Mouse (Mus musculus) heart, embryonic 12.5 days (tissue): ENCODE data around the gene Hnrnpl. TPM values are rescaled to one million over a fixed set of nuclear protein-coding genes. Genes with fewer than 3 reads are reported as not detected.

ENCODE experiments used
- ATAC-seq: fragments of 200-750 bp; cut with Nextera tagmentation; 2 replicates; pipeline ENCODE4 v1.8.0; 2017; ENCODE audit warnings: moderate TSS enrichment, moderate library complexity; ENCODE audit not compliant: insufficient number of reproducible peaks, low FRiP score
- H3K27ac ChIP-seq: fragments of 300-500 bp; sonication (generic); 2 replicates; pipeline ENCODE4 v1.5.1; 2016; ENCODE audit warnings: mild to moderate bottlenecking, moderate library complexity; ENCODE audit not compliant: poor library complexity, severe bottlenecking
- H3K27me3 ChIP-seq: fragments of 300-500 bp; sonication (generic); replicated peaks from 2 replicates; pipeline ENCODE4 v1.6.1; 2016; ENCODE audit warnings: mild to moderate bottlenecking, moderate library complexity
- H3K36me3 ChIP-seq: fragments of 300-500 bp; sonication (generic); 2 replicates; pipeline ENCODE4 v1.6.1; 2016; ENCODE audit warnings: mild to moderate bottlenecking, moderate library complexity
- H3K4me1 ChIP-seq: fragments of 300-500 bp; sonication (generic); replicated peaks from 2 replicates; pipeline ENCODE4 v1.6.1; 2016; ENCODE audit warnings: mild to moderate bottlenecking
- H3K4me2 ChIP-seq: fragments of 300-500 bp; sonication (generic); 2 replicates; pipeline ENCODE4 v1.6.1; 2016; ENCODE audit warnings: mild to moderate bottlenecking, moderate library complexity
- H3K4me3 ChIP-seq: fragments of 300-500 bp; sonication (generic); 2 replicates; pipeline ENCODE4 v1.5.1; 2016; ENCODE audit warnings: mild to moderate bottlenecking
- H3K9ac ChIP-seq: fragments of 300-500 bp; sonication (generic); 2 replicates; pipeline ENCODE4 v1.6.1; 2016; ENCODE audit warnings: mild to moderate bottlenecking, moderate library complexity
- H3K9me3 ChIP-seq: fragments of 300-500 bp; sonication (generic); replicated peaks from 2 replicates; pipeline ENCODE4 v1.6.1; 2016; ENCODE audit warnings: mild to moderate bottlenecking, moderate library complexity
- WGBS: fragments of 180-500 bp; shearing (Covaris S2); methylation state at CpG from one replicate; pipeline ENCODE4 v1.1.7; 2016; 5-methylcytosine and 5-hydroxymethylcytosine counted together
- polyA plus RNA-seq: library from polyadenylated mRNA; unstranded; fragments of >200 nt; fragmentation: Nextera tagmentation; extraction: Ambion mirVana; gene quantifications from 2 replicates; pipeline ENCODE4 v1.2.1, GENCODE M21; 2016

The Hnrnpl gene
- 218 and 232 TPM in 2 replicates for polyA plus RNA-seq

DNA sequence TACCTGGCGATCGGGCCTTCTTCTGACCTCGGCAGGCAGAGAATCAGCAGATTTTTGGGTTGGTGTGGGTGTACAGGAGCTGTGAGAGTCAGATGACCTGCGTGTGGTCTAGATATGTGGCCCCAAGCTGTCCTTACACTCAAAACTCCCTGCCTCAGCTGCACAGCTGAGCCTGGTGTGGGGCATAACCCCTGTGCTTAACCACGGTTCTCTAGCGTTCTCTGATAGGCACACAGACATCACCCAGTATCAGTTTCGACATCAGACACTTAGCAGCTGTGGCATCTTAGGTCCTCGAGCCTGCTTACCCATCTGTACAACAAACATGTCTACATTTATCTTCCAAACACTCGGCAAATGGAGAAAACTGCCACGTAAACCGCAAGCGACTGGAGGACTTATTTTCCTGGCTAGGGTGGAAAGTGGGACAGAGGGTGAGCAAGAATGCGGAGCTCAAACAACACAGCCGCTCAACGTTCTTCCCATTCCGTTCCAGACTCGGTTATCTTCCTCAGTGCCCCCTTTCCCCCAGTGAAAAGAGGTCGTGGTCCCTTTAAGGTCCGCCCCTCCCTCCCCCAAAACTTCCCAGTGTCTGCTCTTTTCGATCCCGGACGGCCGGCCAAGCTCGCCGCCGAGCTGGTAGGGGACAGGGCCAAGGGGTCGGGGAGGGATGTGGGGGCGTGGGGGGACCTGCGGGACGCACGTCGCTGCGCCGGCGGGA, at the start of gene Hnrnpl:
Gene Hnrnpl (plus strand): TSS at position 321 of the 721 bp plus-strand sequence.
- Histone ChIP-seq H3K9ac (peak within 1 kb of the TSS; percentile 98), H3K27ac (peak within 1 kb of the TSS; percentile 100), H3K27me3 (no peaks in the 10 kb centered on the region), H3K4me2 (peak within 1 kb of the TSS; percentile 96), H3K9me3 (no peaks in the 10 kb centered on the region), H3K36me3 (peaks cover 14% of the 10 kb centered on the region), H3K4me3 (peak within 1 kb of the TSS; percentile 94), H3K4me1 (peaks cover 34% of the 10 kb centered on the region)
- peak; percentile 20 for ATAC-seq
- WGBS = 4% methylated on average over 35 of the region's 35 CpGs

DNA sequence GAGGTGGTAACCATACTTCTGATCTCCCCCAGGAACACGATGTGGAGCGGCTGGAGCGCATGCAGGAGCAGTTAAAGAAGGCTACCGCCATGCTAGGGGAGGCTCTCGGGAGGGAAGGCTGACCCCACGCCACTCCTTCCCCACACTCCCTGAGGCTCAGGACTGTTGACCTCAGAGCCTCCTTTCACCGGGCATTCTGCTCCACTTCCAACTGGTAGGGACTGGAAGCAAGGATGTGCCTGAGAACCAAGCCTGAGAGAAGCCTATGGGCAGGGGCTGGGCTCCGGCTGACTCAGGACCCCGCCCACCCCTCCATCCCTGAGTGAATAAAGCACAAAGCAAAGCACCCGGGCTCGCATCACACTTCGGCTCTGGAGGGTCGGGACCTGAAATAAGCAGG, 49.7 kb upstream of the Hnrnpl start:
- WGBS = 85% methylated on average over 13 of the region's 13 CpGs
- no peak overlapping the region for H3K27ac ChIP-seq

DNA sequence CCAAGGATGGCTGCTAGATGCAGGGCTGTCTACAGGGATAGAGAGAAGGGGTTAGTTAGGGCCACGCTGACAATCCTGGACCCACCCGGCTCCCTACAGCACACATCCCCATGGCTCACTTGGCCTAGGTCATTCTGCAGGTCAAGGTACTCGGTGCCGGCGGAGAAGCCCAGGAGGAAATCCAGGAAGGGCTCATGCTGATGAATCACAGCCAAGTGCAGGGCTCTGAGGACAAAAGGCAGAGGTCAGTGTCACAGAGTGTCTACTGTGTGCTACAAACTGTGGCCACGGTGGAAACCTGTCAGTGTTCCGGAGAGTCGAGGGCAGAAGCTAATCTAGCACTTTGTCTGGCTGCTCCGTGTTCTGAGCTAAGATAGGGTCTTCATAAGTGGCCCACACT, 46.4 kb upstream of the Hnrnpl start:
- H3K9me3 ChIP-seq = no peaks in the 10 kb centered on the region
- no peak overlapping the region for H3K4me3 ChIP-seq
- no peak overlapping the region for H3K4me2 ChIP-seq
- no peak overlapping the region for H3K27ac ChIP-seq
- peaks cover 47% of the 10 kb centered on the region for H3K36me3 ChIP-seq
- H3K9ac ChIP-seq = no peak overlapping the region
- H3K27me3 ChIP-seq = peaks cover 10% of the 10 kb centered on the region
- WGBS = 74% methylated on average over 9 of the region's 9 CpGs
- ATAC-seq = no peak
- peaks cover 12% of the 10 kb centered on the region; the same call in 1 of the 2 replicates for H3K4me1 ChIP-seq

More for the DNA sequence above, 49.7 kb upstream of the Hnrnpl start:
- Histone ChIP-seq H3K9ac (no peak overlapping the region), H3K4me1 (no peaks in the 10 kb centered on the region), H3K4me3 (no peak overlapping the region), H3K9me3 (no peaks in the 10 kb centered on the region), H3K36me3 (peaks cover 51% of the 10 kb centered on the region), H3K27me3 (peaks cover 29% of the 10 kb centered on the region), H3K4me2 (no peak overlapping the region)
- no peak for ATAC-seq

DNA sequence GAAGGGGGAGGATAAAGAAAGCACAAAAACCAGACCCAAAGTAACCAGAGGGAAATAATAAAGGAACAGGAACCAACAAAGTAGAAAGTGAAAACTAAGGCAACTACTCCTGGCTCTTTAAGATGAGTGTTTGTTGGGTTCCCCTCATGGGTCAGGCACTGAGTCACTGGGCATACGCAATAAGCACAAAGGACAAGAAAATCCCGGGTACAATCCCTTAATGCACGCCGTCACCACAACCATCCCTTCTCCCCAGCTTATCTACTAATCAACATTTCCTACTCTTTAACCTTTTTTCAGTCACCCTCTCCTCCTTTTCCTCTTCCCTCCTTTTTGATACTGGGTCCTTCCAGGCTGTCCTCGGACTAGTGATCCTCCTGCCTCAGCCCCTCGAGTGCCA, 43.1 kb upstream of the Hnrnpl start:
- Histone ChIP-seq H3K4me1 (peaks cover 21% of the 10 kb centered on the region), H3K27me3 (no peaks in the 10 kb centered on the region), H3K27ac (no peak overlapping the region), H3K36me3 (peaks cover 23% of the 10 kb centered on the region), H3K4me3 (peak overlapping the region; percentile 79; the same call in 1 of the 2 replicates), H3K9me3 (no peaks in the 10 kb centered on the region), H3K4me2 (peak overlapping the region; percentile 71), H3K9ac (peak overlapping the region; percentile 72)
- 77% methylated on average over 6 of the region's 6 CpGs for WGBS
- ATAC-seq = no peak

DNA sequence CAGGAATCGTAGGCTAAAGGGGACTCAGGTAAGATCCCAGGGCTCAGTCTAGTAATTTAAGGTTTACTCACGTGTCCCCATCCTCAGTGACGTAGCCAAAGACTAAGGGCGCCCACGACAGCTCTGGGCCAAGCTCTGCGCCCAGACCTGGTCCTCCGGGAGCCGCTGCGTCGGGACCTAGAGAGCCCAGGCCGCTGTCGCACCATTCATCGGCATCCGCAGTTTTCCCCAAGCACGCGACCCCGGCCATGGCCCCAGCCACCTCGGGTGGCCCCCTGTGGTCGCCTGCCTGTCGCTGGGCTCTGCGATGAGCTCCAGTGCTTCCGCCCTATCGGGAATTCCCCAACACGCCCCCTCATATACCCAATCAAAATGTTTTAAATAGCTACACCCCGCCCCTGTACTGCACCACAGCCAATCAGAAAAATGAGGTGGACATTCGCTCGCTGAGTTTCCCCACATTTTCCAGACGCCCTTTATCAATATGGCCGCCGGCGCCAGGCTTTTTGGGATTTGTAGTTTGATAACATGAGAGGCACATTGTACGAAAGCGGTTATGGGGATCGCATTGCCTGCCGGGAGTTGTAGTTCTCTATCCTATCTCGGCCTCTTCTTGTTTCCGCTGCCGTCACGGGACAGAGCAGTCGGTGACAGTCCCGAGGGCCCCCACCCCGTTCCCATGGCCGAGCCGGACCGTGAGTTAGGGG, 42.0 kb upstream of the Hnrnpl start, which contains the start of gene Sirt2:
Gene Sirt2 (plus strand): TSS at position 563 of the 707 bp plus-strand sequence.
- Histone ChIP-seq H3K4me3 (peak within 1 kb of the TSS; percentile 79), H3K9me3 (no peaks in the 10 kb centered on the region), H3K36me3 (peaks cover 16% of the 10 kb centered on the region), H3K27ac (no peak within 1 kb of the TSS), H3K4me1 (peaks cover 21% of the 10 kb centered on the region), H3K27me3 (no peaks in the 10 kb centered on the region), H3K9ac (peak within 1 kb of the TSS; percentile 80), H3K4me2 (peak within 1 kb of the TSS; percentile 71)
- ATAC-seq = peak; percentile 98
- under 1% methylated on average over 45 of the region's 45 CpGs for WGBS

DNA sequence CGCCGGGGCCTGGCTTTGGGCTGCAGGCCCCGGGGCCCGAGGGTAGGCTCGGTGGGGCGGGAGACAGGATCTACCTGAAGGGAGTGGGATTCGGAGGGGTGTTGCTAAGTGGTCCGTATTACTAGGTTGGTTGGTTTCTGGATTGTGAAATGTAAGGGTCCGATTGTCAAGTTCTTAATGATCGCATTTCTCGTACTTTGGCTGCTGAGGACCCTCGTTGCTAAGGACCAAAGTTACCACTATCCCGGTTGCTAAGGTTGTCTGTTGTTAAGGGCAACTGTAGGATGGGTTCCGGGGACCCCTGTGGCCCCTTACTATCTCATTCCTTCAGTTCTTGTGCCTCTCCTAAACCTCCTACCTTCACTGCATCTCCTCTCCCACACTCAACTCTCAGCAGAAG, 41.4 kb upstream of the Hnrnpl start:
- no peaks in the 10 kb centered on the region for H3K9me3 ChIP-seq
- 7% methylated on average over 14 of the region's 14 CpGs for WGBS
- ATAC-seq = no peak
- peak overlapping the region; percentile 79 for H3K4me3 ChIP-seq
- H3K36me3 ChIP-seq = peaks cover 10% of the 10 kb centered on the region; the same call in 1 of the 2 replicates
- H3K27me3 ChIP-seq = no peaks in the 10 kb centered on the region
- no peak overlapping the region for H3K27ac ChIP-seq
- peak overlapping the region; percentile 68 for H3K4me2 ChIP-seq
- peaks cover 21% of the 10 kb centered on the region for H3K4me1 ChIP-seq
- H3K9ac ChIP-seq = peak overlapping the region; percentile 80

DNA sequence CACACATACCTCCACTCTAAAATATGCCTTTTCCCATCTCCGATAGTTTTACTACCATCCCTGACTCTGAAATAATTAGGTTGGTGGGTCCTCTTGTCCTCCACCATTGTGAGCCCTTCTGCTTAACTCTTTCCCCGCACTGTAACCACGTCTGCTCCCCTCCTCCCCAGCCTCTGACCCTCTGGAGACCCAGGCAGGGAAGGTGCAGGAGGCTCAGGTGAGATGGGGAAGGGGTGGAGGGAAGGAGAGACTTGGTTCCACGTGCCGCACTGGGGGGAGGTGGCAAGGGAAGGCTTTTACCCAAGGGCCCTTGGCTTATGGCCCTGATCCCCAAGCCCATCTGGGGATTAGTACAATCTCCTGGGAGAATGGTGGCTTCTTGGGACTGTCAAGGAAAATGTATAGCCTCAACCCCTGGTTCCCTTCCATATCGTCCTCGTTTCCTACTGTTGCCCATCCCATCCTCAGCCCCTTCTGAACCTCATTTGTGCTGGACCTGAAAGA, 40.8 kb upstream of the Hnrnpl start, which contains the start of gene Nfkbib:
Gene Nfkbib (minus strand): TSS at position 51 of the 504 bp plus-strand sequence.
- Histone ChIP-seq H3K4me3 (peak within 1 kb of the TSS; percentile 79), H3K27ac (no peak within 1 kb of the TSS), H3K4me2 (peak within 1 kb of the TSS; percentile 71), H3K4me1 (peaks cover 21% of the 10 kb centered on the region), H3K9me3 (no peaks in the 10 kb centered on the region), H3K9ac (peak within 1 kb of the TSS; percentile 80), H3K27me3 (no peaks in the 10 kb centered on the region), H3K36me3 (peaks cover 6% of the 10 kb centered on the region; the same call in 1 of the 2 replicates)
- ATAC-seq = no peak
- WGBS = 68% methylated on average over 7 of the region's 7 CpGs

DNA sequence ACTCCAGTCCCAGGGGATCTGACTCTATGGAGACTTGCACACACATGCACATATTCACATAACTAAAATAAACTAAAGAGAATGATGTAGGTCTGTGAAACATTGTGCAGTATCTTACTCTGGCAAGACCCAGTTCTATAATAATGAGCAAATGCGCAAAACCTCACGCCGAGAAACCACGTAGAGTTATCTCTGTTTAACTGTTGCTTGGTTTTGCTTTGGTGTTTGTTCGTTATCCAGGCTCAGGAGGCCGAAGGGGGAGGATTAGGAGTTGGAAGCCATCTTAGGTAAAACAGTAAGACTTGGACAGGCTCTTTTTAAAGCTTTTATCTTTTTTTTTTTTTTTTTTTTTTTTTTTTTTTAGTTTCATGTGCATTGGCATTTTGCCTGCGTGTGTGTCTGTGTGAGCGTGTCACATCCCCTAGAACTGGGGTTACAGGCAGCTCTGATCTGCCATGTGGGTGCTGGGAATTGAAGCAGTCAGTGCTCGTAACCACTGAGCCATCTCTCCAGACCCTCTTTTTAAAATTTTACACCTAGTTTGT, 38.9 kb upstream of the Hnrnpl start:
- H3K27me3 ChIP-seq = no peaks in the 10 kb centered on the region
- no peak overlapping the region for H3K4me3 ChIP-seq
- H3K4me2 ChIP-seq = no peak overlapping the region
- 0 out of 2 replicates have a peak, but pooled peaks cover 4% of the 10 kb centered on the region for H3K36me3 ChIP-seq
- H3K9me3 ChIP-seq = no peaks in the 10 kb centered on the region
- ATAC-seq = no peak
- no peak overlapping the region for H3K9ac ChIP-seq
- WGBS = 90% methylated on average over 9 of the region's 9 CpGs
- peaks cover 24% of the 10 kb centered on the region for H3K4me1 ChIP-seq
- H3K27ac ChIP-seq = no peak overlapping the region

DNA sequence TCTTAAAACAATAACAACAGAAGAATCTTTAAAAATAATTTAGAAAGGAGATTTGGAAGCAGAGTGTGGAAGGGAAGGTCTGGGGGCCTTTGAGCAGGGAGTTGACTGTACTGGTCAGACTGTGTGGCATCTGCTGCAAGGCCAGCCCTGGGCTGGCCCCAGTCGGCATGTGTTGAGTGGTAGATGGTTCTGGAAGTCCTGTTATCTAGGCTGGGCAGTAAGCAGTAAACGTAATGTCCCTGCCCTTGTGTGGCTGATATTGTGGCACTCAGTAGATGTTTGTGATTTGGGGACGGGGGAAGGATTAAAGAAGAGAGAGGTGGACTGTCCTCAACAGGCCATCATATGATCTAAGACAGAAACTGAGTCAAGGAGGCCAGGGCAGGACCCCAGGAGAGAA, 38.0 kb upstream of the Hnrnpl start:
- H3K4me2 ChIP-seq = no peak overlapping the region
- ATAC-seq = no peak
- 72% methylated on average over 3 of the region's 3 CpGs for WGBS

DNA sequence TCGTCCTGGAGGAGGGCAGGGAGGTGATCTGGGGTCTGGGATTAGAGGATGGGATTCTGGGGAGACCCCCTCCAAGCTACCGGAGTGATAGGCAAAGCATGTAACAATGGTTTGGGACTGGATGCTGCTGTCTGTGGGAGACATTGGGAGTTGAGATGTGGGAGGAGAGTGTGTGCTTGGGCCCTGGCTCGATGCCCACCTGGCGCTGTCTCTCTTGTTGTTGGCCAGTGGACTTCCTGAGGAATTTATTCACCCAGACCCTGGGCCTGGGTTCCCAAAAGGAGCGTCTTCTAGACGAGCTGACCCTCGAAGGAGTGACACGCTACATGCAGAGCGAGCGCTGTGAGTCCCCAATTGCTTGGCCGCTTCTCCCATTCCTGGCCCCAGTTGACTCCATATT, 36.5 kb upstream of the Hnrnpl start:
- 0 out of 2 replicates have a peak, but pooled peaks cover 10% of the 10 kb centered on the region for H3K36me3 ChIP-seq
- peaks cover 11% of the 10 kb centered on the region for H3K4me1 ChIP-seq
- no peaks in the 10 kb centered on the region for H3K27me3 ChIP-seq
- 90% methylated on average over 11 of the region's 11 CpGs for WGBS
- H3K4me3 ChIP-seq = no peak overlapping the region
- ATAC-seq = no peak
- no peak overlapping the region for H3K27ac ChIP-seq
- H3K9ac ChIP-seq = no peak overlapping the region
- no peaks in the 10 kb centered on the region for H3K9me3 ChIP-seq
- H3K4me2 ChIP-seq = no peak overlapping the region

More for the DNA sequence above, 38.0 kb upstream of the Hnrnpl start:
- H3K4me1 ChIP-seq = peaks cover 17% of the 10 kb centered on the region
- H3K9me3 ChIP-seq = no peaks in the 10 kb centered on the region
- no peak overlapping the region for H3K4me3 ChIP-seq
- no peaks in the 10 kb centered on the region for H3K27me3 ChIP-seq
- 0 out of 2 replicates have a peak, but pooled peaks cover 8% of the 10 kb centered on the region for H3K36me3 ChIP-seq
- H3K9ac ChIP-seq = no peak overlapping the region
- no peak overlapping the region for H3K27ac ChIP-seq

DNA sequence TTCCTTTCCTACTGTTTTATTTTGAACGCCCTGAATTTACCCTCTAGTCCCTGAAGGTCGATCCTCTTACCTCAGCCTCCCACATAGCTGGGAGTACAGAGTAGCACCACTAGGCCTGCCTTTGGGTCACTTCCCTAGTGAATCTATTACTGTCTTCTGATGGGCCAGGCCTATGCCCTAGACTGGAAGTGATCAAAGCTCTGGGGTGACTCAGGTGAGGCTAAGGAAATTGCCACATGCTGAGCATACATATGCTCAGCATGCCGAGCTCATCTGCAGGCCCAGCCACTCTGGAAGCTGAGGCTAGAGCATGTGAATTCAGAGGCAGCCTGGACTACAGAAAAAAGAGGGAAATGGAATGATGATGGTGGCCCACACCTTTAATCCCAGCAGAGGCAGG, 35.2 kb upstream of the Hnrnpl start:
- no peak overlapping the region for H3K27ac ChIP-seq
- H3K4me1 ChIP-seq = peaks cover 3% of the 10 kb centered on the region; the same call in 1 of the 2 replicates
- 0 out of 2 replicates have a peak, but pooled peaks cover 10% of the 10 kb centered on the region for H3K36me3 ChIP-seq
- no peak overlapping the region for H3K4me3 ChIP-seq
- no peaks in the 10 kb centered on the region for H3K9me3 ChIP-seq
- H3K27me3 ChIP-seq = no peaks in the 10 kb centered on the region
- WGBS = 64% methylated on average over 3 of the region's 3 CpGs
- no peak overlapping the region for H3K4me2 ChIP-seq
- ATAC-seq = no peak
- no peak overlapping the region for H3K9ac ChIP-seq
